Mouse (Mus musculus) lung, embryonic 16.5 days (tissue): ENCODE results near the gene Myo10. TPM values are rescaled to one million over a fixed set of nuclear protein-coding genes. Genes with fewer than 3 reads are reported as not detected.

ENCODE experiments used
- ATAC-seq: fragments of 200-750 bp; cut with Nextera tagmentation; 2 replicates; pipeline ENCODE4 v1.8.0; 2017; ENCODE audit warnings: low read depth, mild to moderate bottlenecking, moderate library complexity
- H3K27ac ChIP-seq: fragments of 300-500 bp; sonication (generic); 2 replicates; pipeline ENCODE4 v1.5.1; 2014; ENCODE audit warnings: mild to moderate bottlenecking, control low read depth, low read length
- H3K27me3 ChIP-seq: fragments of 300-500 bp; sonication (generic); 2 replicates; pipeline ENCODE4 v1.6.1; 2014; ENCODE audit warnings: low read depth, low read length, mixed read lengths; ENCODE audit not compliant: control insufficient read depth, insufficient read depth
- H3K36me3 ChIP-seq: fragments of 300-500 bp; sonication (generic); 2 replicates; pipeline ENCODE4 v1.6.1; 2014; ENCODE audit warnings: low read length; ENCODE audit not compliant: control insufficient read depth, insufficient read depth
- H3K4me1 ChIP-seq: fragments of 300-500 bp; sonication (generic); replicated peaks from 2 replicates; pipeline ENCODE4 v1.6.1; 2014; ENCODE audit warnings: low read length, mixed read lengths; ENCODE audit not compliant: control insufficient read depth, insufficient read depth
- H3K4me2 ChIP-seq: fragments of 300-500 bp; sonication (generic); 2 replicates; pipeline ENCODE4 v1.6.1; 2014; ENCODE audit warnings: low read depth, low read length, control low read depth
- H3K4me3 ChIP-seq: fragments of 300-500 bp; sonication (generic); 2 replicates; pipeline ENCODE4 v1.5.1; 2014; ENCODE audit warnings: mild to moderate bottlenecking, low read length, control low read depth
- H3K9ac ChIP-seq: fragments of 300-500 bp; sonication (generic); 2 replicates; pipeline ENCODE4 v1.6.1; 2014; ENCODE audit warnings: low read length, control low read depth
- H3K9me3 ChIP-seq: fragments of 300-500 bp; sonication (generic); 2 replicates; pipeline ENCODE4 v1.6.1; 2016; ENCODE audit warnings: low read length; ENCODE audit not compliant: control insufficient read depth
- WGBS: fragments of 180-500 bp; shearing (Covaris S2); extraction: QIAGEN DNeasy Blood & Tissue Kit; methylation state at CpG from one replicate; pipeline ENCODE4 v1.1.7; 2014; 5-methylcytosine and 5-hydroxymethylcytosine counted together
- polyA plus RNA-seq: library from polyadenylated mRNA; unstranded; fragments of >200 nt; fragmentation: Nextera tagmentation; extraction: Ambion mirVana; gene quantifications from 2 replicates; pipeline ENCODE4 v1.2.1, GENCODE M21; 2015

The Myo10 gene
- polyA plus RNA-seq, 1 experiment from 2014 or later, result 33.2 TPM

GRCm38 (mm10) chr15:25756072-25756471 is 133.7 kb downstream of the Myo10 start:
- H3K27me3 ChIP-seq, result no peaks in the 10 kb centered on the region
- no peak overlapping the region for H3K4me2 ChIP-seq

DNA sequence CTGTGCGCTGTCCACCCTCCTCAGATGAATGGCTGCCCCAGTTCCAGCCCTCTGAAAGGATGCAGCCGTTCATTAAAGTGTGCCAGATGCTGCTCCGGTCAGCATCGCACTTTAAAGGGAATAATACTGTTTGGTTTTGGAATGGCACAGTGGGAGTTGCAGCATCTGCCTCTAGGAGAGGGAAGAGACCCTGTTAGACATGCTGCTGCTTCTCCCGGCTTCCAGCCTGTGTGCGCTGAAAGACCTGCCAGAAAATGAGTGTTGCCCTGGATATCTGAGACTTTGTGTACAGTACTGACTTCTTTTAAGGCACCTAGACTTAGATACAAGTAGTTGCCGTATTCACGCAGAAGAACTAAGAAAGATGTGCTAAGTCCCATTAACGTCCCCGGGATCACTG is 135.7 kb downstream of the Myo10 start:
- peak overlapping the region; percentile 46 for H3K4me2 ChIP-seq
- peaks cover 3% of the 10 kb centered on the region; the same call in 1 of the 2 replicates for H3K36me3 ChIP-seq
- 0 out of 2 replicates have a peak, but pooled peaks have one; percentile 2 for ATAC-seq
- H3K4me3 ChIP-seq, result peak overlapping the region; percentile 19
- 35% methylated on average over 10 of the region's 10 CpGs for WGBS
- H3K27ac ChIP-seq, result peak overlapping the region; percentile 84
- H3K9me3 ChIP-seq, result peaks cover 2% of the 10 kb centered on the region; the same call in 1 of the 2 replicates
- peak overlapping the region; percentile 37; the same call in 1 of the 2 replicates for H3K9ac ChIP-seq
- no peaks in the 10 kb centered on the region for H3K27me3 ChIP-seq
- peaks cover 25% of the 10 kb centered on the region for H3K4me1 ChIP-seq

More at GRCm38 (mm10) chr15:25756072-25756471, 133.7 kb downstream of the Myo10 start:
- 60% methylated on average over 3 of the region's 3 CpGs for WGBS
- Histone ChIP-seq H3K27ac (no peak overlapping the region), H3K9ac (no peak overlapping the region), H3K36me3 (peaks cover 3% of the 10 kb centered on the region; the same call in 1 of the 2 replicates), H3K4me3 (no peak overlapping the region), H3K9me3 (peaks cover 2% of the 10 kb centered on the region; the same call in 1 of the 2 replicates), H3K4me1 (peaks cover 12% of the 10 kb centered on the region)
- no peak for ATAC-seq

DNA sequence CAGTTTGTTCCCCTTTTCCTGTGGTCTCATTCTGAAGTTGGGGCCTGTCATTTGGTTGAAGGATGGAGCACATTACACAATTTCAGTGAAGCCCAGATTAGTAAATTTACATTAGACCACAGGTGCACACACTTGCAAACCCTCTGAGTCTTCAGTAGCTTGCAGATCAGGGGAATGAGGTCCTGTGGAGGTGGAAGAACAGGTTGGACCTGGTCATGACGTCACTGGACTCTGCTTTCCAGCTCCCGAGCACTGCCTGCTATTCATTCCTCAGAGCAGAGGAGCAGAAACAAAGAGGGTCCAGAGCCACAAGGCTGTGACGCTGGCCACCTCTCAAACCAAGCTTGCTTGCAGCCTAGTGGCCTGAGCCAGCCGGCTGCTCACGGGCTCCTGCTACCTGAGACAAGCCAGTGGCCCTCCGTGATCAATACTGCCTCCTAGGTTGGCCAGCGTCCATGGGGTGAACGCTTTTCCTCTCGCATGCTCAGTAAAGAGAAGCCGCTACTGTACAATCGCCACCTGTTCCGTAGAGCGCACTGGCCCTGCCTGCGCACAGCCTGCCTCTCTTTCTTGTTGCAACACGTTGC is 136.3 kb downstream of the Myo10 start:
- peaks cover 25% of the 10 kb centered on the region for H3K4me1 ChIP-seq
- H3K9ac ChIP-seq, result peak overlapping the region; percentile 37
- H3K27ac ChIP-seq, result peak overlapping the region; percentile 89
- H3K9me3 ChIP-seq, result peaks cover 2% of the 10 kb centered on the region; the same call in 1 of the 2 replicates
- no peaks in the 10 kb centered on the region for H3K27me3 ChIP-seq
- peak overlapping the region; percentile 25 for H3K4me3 ChIP-seq
- H3K4me2 ChIP-seq, result peak overlapping the region; percentile 52
- WGBS, result 49% methylated on average over 15 of the region's 15 CpGs
- H3K36me3 ChIP-seq, result peaks cover 3% of the 10 kb centered on the region; the same call in 1 of the 2 replicates
- peak; percentile 91 for ATAC-seq

DNA sequence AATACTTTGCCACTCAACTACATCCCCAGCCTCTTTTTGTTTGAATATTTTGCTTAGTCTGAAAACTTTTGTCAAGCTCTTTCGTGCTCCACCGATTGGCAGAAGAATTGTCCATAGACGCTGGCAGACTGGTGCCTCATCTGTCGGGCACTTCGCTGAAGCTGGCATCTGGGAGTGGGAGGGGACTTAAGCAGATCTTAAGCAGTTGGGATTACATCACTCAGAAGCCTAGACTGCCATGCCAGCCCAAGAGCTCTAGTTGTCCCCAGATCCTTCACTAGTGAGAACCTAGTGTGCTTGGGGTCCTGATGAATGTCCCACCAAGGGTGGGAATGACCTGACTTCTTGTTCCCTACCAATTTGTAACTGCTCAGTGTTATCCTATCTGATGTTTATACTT is 138.0 kb downstream of the Myo10 start:
- 0 out of 2 replicates have a peak overlapping the region, but pooled peaks have one; percentile 89 for H3K27ac ChIP-seq
- no peaks in the 10 kb centered on the region for H3K27me3 ChIP-seq
- H3K9ac ChIP-seq, result peak overlapping the region; percentile 37
- H3K9me3 ChIP-seq, result peaks cover 2% of the 10 kb centered on the region; the same call in 1 of the 2 replicates
- 54% methylated on average over 5 of the region's 5 CpGs for WGBS
- peaks cover 3% of the 10 kb centered on the region; the same call in 1 of the 2 replicates for H3K36me3 ChIP-seq
- H3K4me2 ChIP-seq, result peak overlapping the region; percentile 52
- peak overlapping the region; percentile 25 for H3K4me3 ChIP-seq
- peaks cover 34% of the 10 kb centered on the region for H3K4me1 ChIP-seq
- no peak for ATAC-seq

GRCm38 (mm10) chr15:25761049-25761448 is 138.7 kb downstream of the Myo10 start:
- H3K4me2 ChIP-seq, result no peak overlapping the region
- H3K36me3 ChIP-seq, result peaks cover 3% of the 10 kb centered on the region; the same call in 1 of the 2 replicates
- no peak for ATAC-seq
- no peak overlapping the region for H3K27ac ChIP-seq
- 78% methylated on average over 2 of the region's 2 CpGs for WGBS
- peaks cover 41% of the 10 kb centered on the region for H3K4me1 ChIP-seq
- no peaks in the 10 kb centered on the region for H3K27me3 ChIP-seq
- no peak overlapping the region for H3K4me3 ChIP-seq
- H3K9ac ChIP-seq, result no peak overlapping the region
- H3K9me3 ChIP-seq, result peaks cover 2% of the 10 kb centered on the region; the same call in 1 of the 2 replicates

GRCm38 (mm10) chr15:25761800-25762211 is 139.5 kb downstream of the Myo10 start:
- H3K9ac ChIP-seq, result no peak overlapping the region
- ATAC-seq, result peak; percentile 32; the same call in 1 of the 2 replicates
- H3K4me2 ChIP-seq, result no peak overlapping the region
- H3K9me3 ChIP-seq, result no peaks in the 10 kb centered on the region
- no peaks in the 10 kb centered on the region for H3K27me3 ChIP-seq
- 38% methylated on average over 8 of the region's 8 CpGs for WGBS
- H3K27ac ChIP-seq, result peak overlapping the region; percentile 1; the same call in 1 of the 2 replicates
- H3K4me3 ChIP-seq, result no peak overlapping the region
- peaks cover 49% of the 10 kb centered on the region for H3K4me1 ChIP-seq
- no peaks in the 10 kb centered on the region; the same call in 1 of the 2 replicates for H3K36me3 ChIP-seq

DNA sequence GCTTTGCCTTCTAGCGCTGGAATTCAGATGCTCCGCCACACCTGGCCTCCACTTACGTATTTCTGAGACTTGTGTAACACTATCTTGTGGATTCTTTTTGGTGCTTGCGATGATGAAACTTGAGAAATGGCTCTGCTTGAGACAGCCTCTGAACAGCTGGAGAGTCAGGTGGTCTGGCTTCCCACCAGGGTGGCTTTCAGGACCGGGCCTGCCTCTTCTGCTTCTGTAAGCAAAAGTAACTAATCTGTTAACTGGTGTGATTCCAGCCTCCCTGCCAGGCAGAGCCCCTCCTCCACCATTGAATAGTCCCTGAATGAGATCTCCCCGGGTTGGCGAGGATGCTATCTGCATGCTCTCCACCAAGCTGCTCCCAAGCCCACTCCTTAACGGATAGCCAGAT is 140.0 kb downstream of the Myo10 start:
- no peaks in the 10 kb centered on the region; the same call in 1 of the 2 replicates for H3K36me3 ChIP-seq
- H3K9me3 ChIP-seq, result no peaks in the 10 kb centered on the region
- no peak overlapping the region for H3K4me2 ChIP-seq
- no peaks in the 10 kb centered on the region for H3K27me3 ChIP-seq
- H3K9ac ChIP-seq, result no peak overlapping the region
- H3K4me1 ChIP-seq, result peaks cover 54% of the 10 kb centered on the region
- H3K27ac ChIP-seq, result peak overlapping the region; percentile 1; the same call in 1 of the 2 replicates
- H3K4me3 ChIP-seq, result no peak overlapping the region
- WGBS, result 41% methylated on average over 8 of the region's 8 CpGs
- 0 out of 2 replicates have a peak, but pooled peaks have one; percentile 9 for ATAC-seq

GRCm38 (mm10) chr15:25763106-25763505 is 140.8 kb downstream of the Myo10 start:
- no peak overlapping the region for H3K27ac ChIP-seq
- peaks cover 59% of the 10 kb centered on the region for H3K4me1 ChIP-seq
- WGBS, result 82% methylated on average over 7 of the region's 7 CpGs
- no peaks in the 10 kb centered on the region; the same call in 1 of the 2 replicates for H3K36me3 ChIP-seq
- H3K9ac ChIP-seq, result no peak overlapping the region
- no peaks in the 10 kb centered on the region for H3K9me3 ChIP-seq
- no peak overlapping the region for H3K4me2 ChIP-seq
- H3K27me3 ChIP-seq, result no peaks in the 10 kb centered on the region
- no peak overlapping the region for H3K4me3 ChIP-seq
- ATAC-seq, result no peak

GRCm38 (mm10) chr15:25764653-25765352 is 142.5 kb downstream of the Myo10 start:
- peak overlapping the region; percentile 47; the same call in 1 of the 2 replicates for H3K27ac ChIP-seq
- no peak for ATAC-seq
- no peak overlapping the region for H3K9ac ChIP-seq

More at GRCm38 (mm10) chr15:25764653-25765352, 142.5 kb downstream of the Myo10 start:
- Histone ChIP-seq H3K4me2 (no peak overlapping the region), H3K4me1 (peaks cover 66% of the 10 kb centered on the region), H3K4me3 (no peak overlapping the region), H3K36me3 (no peaks in the 10 kb centered on the region; the same call in 1 of the 2 replicates), H3K9me3 (no peaks in the 10 kb centered on the region), H3K27me3 (no peaks in the 10 kb centered on the region)
- WGBS, result 79% methylated on average over 13 of the region's 13 CpGs
